Mouse (Mus musculus) spleen, embryonic (tissue): ENCODE data around the gene Gkap1.

Experiments used
- CTCF ChIA-PET: fragments of 350-600 bp; sonication (Branson Sonifier 250); formaldehyde crosslinking; loops from one replicate; lab custom pipeline; 2022; lab: Charles Lee

Gene Gkap1

DNA sequence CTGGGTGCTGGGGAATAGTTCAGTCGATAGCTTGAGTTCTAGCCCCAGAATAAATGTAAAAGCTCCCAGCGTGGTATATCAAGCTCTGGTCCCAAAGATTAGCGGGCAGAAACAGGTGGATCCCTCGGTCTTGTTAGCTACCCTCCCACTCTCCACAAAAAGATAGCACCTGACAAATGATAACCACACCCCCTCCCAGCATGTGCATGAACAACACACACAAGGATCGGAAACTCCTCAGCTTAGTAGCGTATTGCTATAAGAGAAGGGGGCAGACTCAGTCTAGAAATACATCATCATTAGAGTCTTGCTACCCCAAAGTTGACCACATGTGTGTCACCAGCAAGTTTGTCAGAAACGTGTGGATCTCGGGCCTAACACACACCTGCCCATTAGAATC, at the start of gene Gkap1:
Gene Gkap1, minus strand, starts transcription at position 101 of the 400 bp plus-strand sequence.
- CTCF ChIA-PET, result interaction anchor here (0.6 kb wide), 1 partner anchor 1491 kb away, joined by 3 read pairs; no protein-coding TSS in a partner anchor

DNA sequence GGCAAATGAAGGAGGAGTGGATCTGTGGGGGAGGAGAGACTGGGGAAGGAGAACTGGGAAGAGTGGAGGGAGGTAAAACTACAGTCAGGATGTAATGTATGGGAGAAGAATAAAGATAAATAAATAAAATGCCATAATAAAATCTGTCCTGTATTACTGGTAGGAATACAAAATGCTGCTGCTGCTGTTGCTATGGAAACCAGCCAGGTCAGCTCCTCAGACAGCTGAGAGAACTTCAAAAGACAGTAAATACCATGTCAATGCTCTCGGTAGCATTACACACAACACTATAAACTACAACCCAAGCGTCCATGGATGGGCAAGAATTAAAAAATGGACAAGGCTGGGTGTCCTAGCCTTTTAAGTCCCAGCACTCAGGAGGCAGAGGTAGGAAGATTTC, 42.3 kb upstream of the Gkap1 start:
- CTCF ChIA-PET, result no interaction called here

DNA sequence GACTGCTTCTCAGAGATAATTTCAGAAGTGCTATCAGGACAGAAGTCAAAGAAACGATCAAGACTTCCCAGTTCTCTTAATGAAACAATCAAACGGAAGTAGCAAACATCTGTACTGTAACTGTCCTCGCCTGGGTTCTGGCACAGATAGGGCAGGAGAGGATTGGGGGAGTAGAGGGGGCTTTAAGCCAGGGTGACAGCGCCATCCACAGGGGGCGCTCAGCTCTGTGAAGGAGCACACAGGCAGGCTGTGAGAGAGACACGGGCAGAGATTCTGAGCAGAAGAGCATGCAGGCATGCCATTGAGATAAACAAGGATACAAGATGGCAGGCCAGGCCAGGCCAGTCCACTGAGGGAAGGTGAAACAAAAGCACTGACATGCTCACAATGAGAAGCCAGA, 39.5 kb upstream of the Gkap1 start:
- CTCF ChIA-PET, result no interaction called here

DNA sequence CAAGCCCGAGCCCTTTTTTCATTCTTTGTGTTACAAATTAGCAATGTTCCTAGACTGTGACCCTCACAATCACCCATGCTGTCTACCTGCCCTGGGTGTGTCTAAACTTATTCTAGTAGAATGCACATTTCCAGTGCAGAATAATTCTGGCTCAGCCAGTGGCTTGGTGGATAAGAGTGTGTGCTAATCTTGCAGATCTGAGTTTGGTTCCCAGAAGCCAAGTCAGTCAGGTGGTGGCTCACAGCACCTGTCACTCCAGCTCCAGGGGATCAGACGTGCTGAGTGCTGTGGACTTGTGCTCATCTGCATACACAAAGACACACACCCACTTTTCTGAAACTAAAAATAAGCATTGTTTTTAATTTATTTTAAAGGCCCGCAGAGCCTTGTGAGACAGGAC, 38.3 kb upstream of the Gkap1 start:
- CTCF ChIA-PET, result no interaction called here

DNA sequence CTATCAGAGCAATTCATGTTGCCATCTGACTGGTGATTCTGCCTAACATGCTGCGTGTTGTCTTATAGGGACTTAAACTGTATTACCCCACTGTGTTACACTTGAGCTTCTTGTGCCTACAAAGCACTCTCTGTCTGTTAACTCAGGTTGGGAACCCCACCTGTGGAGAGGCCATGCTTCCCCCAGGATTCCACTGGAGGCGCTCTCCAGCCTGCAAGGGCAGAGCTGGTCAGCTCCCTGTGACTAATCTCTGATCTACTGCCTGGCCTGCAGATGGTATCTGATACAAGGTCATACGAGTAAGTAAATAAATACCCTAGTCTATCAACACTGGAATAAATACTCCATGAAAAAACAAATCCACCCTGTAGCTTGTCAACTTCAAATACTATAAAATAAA, 35.9 kb upstream of the Gkap1 start:
- CTCF ChIA-PET, result no interaction called here

DNA sequence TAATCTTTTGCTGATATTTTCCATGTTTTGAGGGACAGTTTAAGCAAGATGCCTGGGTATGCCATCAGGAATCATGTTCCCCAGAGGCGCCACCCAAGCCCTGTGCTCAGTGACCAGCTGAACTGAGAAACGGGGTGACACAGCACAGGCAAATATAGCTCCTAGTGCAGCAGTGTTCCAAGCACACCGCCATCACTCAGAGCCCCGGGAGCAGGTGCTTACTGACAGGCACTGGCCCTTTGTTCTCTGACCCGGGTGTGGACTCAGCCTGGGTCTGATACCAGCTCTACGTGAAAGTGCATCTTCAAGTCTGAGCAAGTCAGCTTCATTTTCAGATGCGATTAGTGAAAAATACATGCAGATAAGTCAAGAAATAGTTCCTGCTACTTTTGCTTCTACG, 34.0 kb upstream of the Gkap1 start:
- CTCF ChIA-PET, result interaction anchor here (0.7 kb wide), 1 partner anchor 261 kb away, joined by 3 read pairs; no protein-coding TSS in a partner anchor

DNA sequence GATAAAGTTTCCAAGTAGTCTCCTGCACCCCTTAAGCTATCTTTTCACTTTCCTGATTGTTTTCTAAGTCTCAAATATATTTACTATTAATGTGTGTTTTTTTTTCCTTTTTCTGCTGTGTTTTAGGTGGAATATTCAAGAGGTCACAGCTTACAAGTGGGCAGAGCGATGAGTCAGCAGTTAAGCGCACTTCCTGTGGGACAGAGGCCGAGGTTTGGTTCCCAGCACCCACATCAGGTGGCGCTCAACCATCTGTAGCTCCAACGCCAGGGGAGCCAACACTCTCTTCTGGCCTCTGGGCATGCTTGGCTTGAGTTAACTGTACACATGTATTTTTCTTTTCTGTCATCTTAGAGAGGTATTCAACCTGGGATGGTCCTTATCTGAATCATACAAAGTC, 32.0 kb upstream of the Gkap1 start:
- CTCF ChIA-PET, result no interaction called here

DNA sequence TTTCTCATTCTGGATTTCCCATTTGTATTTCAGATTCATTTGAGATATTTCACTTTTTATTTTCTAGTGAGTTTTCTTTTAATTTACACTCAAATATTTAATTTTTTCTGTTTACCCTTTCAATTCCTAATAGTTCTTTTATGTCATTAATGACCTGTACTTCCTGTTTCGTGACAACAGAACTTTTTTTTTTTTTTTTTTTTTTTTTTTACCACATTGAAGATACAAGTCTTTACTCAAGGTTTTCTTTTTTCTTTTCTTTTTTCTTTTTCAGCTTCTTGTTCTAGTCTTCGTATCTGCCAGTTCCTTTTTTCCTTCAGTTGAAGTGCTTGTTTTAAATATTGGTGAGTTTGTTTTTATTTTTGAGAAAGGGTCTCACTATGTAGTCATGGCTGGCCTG, 29.7 kb upstream of the Gkap1 start:
- CTCF ChIA-PET, result interaction anchor here (0.6 kb wide), 2 partner anchors 83 to 242 kb away, joined by 4 to 6 read pairs; no protein-coding TSS in a partner anchor

DNA sequence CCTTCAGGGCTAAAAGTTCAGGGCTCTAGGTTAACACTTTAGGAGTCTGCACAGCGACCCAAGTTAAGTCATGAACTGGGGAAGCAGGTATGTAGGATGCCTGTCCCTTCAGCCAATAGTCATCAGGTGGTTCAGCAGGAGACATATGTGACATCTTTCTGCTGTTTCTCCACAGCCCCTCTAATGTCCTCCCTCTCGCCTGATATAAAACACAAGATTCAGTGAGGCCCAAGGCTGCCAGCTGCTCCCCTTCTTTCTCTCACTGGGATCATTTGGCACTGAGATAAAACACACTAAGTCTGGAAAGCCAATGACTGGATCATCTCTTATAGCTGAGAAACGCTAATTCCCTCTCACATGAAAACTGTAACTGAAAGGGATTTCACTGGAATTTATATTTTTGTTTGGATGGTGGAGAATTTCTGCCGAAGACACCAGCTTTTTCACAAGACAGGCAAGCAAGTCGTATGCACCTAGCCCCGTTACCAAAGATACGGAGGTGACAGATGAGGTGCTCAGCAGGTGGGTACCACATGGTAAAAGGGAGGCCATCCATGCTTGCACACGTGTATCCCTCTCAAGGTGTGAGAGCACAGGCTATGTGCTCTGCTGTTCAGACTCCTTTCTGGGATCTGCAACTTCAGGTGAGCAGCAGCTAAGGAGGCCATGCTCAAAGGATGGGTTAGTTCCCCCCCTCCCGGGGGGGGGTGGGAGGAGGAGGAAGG, 27.1 kb upstream of the Gkap1 start:
- CTCF ChIA-PET, result no interaction called here

DNA sequence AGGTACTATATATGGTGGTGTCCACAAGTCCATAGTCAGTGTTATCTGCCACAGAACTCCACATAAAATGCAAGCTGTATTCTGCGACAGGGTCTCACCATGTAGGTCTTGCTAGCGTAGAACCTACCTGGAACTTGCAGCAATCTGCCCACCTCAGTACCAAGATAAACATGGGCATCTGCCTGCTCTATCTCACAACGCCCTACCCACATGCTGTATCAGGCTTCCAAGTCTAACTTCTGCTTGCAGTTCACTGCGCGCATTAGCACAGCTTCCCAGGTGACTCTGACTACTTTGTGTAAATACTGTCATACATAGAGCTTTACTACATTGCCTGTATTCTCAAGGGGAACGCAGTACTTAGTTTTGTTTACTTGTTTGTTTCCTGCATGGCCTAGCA, 26.5 kb upstream of the Gkap1 start:
- CTCF ChIA-PET, result no interaction called here

DNA sequence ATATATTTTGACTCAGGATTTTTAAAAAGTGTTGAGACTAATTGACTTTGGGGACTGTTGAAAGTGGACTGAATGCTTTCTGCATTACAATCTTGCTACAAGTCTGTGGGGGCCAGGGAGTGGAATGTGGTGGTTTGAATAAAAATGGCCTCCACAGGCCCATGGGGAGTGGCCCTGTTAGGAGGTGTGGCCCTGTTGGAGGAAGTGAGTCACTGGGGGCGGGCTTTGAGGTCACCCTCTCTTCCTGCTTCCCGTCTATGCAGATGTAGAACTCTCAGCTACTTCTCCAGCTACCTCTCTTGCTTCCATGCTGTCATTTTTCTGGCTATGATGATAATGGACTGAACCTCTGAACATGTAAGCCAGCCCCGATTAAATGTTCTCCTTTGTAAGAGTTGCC, 23.3 kb upstream of the Gkap1 start:
- CTCF ChIA-PET, result interaction anchor here (0.7 kb wide), 1 partner anchor 241 kb away, joined by 4 read pairs; no protein-coding TSS in a partner anchor

DNA sequence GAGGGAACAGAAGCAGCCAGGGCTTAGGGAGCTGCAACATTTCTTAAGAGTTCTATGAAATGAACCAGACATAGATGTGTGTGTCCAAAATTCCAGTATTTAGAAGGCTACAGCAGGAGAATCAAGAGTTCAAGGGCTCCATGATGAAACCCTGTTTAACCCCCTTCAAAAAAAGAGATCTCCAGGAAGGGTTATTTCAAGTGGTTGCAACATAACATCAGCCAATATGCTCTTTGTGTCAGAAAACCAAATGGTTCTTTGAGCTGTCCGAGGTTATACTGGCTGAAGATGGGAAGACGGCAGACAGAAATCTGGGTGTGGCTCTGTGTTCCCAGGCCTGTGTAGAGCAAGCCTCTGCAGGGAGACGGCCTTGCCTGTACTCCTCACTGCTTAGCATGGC, 20.1 kb upstream of the Gkap1 start:
- CTCF ChIA-PET, result no interaction called here

DNA sequence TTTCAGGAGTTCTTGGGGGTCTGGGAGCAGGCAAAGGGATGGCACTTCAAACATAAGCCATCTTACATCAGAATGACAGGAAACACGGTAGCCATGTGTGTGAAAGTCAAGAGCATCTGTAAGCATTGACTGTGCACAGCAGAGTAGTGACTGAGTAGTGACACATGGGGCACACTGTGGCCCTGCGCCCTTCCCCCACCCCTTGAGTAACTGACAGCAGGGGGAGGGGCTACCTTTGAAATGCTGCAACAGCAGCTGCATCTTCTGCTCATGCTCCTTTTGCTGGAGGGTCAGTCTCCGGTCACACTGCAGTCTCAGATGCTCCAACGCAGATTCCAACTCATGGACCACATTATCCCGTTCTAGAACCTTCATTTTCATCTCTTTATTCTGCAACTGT, 17.3 kb upstream of the Gkap1 start:
- CTCF ChIA-PET, result no interaction called here

DNA sequence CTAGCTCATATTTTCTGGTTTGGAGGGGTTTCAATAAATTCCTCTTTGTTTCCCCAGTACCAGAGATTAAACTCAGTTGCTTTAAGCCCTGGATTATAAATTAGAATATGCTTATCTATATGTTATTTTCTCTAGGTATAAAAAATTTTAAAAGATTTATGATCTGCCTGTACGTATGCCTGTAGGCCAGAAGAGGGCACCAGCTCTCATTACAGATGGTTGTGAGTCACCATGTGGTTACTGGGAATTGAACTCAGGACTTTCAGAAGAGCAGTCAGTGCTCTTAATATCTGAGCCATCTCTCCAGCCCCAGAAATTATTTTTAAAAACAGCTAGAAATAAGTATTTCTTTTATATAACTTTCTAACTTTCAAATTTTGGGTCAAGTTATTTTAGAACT, 13.8 kb upstream of the Gkap1 start:
- CTCF ChIA-PET, result interaction anchor here (1.4 kb wide), 1 partner anchor 255 kb away, joined by 4 read pairs; no protein-coding TSS in a partner anchor

DNA sequence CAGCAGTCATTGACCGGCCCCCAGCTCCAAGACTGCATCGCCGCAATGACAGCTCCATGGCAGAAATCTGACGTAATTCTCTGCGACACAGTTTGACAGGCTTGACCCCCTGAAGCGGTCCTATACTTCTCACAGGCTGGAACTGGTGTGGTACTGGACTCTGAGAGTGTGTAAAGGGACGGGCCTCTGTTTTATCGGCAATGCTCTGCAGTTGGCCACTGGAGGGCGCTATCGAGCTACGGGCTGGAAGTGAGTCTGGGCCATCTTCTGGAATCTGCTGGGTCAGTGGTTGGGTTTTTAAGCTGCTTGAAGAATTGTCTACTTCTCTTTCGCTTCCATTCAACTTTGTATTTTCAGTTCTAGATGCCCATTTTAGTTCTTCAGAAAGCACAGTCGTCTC, 12.3 kb upstream of the Gkap1 start:
- CTCF ChIA-PET, result interaction anchor here (0.6 to 1.4 kb wide), 3 partner anchors 255 to 309 kb away, joined by 3 to 4 read pairs (median 3); no protein-coding TSS in a partner anchor

DNA sequence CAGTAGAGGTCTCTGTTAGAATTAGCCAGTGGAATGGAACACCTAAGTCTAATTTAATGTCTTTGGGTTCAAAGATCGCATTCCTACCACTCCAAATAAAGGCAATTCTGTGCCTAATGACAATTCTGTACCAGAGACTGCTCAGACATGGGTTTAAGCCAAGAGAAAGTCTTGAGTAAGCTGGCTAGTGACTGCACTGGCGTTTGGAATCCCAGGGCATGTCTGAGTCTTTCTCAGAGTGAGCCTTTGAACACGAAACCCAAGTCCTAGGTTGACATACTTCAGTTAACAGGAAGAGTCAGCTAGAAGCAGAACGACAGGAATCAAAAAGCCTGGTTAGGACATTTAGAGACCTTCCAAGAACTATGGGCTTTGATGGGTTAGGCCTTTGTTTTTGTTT, 8.0 kb upstream of the Gkap1 start:
- CTCF ChIA-PET, result no interaction called here

DNA sequence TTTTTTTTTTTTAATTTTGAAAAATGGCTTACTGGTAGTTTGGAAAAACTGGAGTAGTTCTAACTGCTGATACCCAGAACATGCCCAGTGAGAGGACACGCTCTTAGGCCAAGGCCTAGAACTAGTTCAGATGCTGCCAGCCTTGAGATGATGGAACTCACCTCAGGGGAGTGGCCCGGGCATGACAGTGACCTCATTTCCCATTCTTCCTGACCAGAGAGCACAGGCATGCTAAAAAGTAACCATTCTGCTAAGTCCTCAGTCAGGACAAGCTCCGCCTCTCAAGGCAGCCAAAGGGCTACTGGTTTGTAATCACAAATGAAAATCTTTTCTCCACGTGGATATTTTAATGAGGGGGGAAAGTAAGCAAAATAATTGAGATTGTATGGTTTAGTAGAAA, 6.4 kb upstream of the Gkap1 start:
- CTCF ChIA-PET, result no interaction called here

DNA sequence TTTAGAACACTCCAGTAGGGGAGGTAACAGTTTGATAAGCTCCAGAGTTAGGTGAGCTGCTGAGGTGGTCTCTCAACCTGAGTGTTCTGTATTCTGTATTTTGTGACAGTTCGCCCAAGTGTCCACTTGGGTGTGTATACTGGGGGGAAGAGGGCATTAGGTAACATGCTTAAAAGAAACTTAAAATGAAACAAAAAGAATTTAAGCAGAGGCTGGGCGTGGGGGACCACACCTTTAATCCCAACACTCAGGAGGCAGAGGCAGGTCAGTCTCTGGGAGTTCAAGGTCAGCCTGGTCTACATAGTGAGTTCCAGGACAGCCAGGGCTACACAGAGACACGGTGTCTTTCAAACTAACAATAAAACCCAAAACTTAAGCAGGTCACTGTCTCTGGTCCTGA, 5.0 kb upstream of the Gkap1 start:
- CTCF ChIA-PET, result no interaction called here

DNA sequence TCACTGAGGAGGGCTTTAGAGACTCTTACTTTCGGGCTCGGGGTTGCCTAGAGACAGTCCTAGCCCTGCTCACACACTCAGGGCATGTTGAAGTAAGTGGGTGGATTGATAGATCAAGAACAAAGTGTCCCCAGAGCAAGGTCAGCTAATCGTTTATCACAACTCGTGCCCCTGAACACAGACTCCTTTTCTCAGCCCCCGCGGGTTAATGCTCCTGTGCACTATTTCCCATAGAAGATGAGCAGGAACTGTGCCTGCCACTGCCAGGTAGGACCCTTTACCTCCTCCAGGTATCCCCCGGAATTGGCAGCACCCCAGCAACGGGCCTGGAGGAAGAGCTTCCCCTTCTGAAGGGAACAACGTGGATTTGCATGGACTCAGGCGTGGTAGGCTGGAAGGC, 757 bp upstream of the Gkap1 start:
- CTCF ChIA-PET, result no interaction called here

DNA sequence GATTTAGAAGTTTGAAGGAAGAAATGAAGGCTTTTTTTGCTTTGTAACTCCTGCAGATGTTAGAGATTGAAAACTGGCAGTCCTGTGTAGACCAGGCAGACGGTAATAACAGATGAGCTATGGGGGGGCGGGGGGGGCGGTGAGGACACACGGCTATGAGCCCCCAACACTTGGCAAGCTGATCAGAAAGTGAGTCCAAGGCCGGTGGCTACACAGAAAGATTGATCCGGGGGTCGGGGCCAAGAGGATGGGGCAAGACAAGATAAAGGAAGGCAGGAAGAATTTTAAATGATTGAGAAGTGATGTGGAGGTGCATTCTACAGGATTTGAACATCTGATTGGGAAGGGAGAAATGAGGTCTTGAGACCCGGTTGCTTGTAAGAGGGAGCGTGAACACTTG, 423 bp downstream of the Gkap1 start:
- CTCF ChIA-PET, result interaction anchor here (0.6 kb wide), 1 partner anchor 1491 kb away, joined by 3 read pairs; no protein-coding TSS in a partner anchor

DNA sequence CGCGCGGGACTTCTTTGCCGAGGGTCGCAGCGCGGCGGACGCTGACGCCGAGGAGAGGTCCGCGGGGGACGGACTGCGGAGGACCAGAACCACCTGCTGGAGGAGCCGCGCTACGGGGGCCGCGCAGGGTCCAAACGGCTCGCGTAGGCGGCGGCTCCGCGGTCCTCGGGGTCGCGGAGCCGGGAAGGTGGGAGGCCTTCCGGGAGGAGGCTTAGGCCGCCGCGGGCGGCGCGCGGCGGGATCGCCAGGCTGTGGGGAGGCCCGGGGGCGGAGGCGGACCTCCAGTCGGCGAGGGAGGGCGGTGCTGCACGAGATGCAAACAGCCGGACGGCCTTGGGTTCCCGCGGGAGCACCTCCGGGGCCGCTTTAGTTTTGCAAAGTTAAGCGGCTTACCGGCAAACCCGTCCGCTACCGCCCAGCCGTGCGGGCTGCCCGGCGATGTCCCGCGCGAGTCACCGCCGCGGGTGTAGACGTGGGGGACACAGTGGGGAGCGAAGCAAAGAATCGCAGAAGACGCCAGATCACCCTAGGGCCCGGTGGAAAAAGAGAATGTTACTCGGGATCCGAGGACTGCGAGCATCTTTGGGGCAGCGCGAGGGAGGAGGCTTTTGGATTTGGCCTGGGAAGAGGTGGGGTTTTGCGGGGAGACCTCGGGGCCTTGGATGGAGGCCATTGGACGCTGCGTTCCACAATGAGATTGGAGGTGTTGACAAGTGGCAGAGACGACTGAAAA, 1.1 kb downstream of the Gkap1 start:
- CTCF ChIA-PET, result interaction anchor here (0.5 kb wide), 1 partner anchor 20 kb away, joined by 5 read pairs; no protein-coding TSS in a partner anchor

DNA sequence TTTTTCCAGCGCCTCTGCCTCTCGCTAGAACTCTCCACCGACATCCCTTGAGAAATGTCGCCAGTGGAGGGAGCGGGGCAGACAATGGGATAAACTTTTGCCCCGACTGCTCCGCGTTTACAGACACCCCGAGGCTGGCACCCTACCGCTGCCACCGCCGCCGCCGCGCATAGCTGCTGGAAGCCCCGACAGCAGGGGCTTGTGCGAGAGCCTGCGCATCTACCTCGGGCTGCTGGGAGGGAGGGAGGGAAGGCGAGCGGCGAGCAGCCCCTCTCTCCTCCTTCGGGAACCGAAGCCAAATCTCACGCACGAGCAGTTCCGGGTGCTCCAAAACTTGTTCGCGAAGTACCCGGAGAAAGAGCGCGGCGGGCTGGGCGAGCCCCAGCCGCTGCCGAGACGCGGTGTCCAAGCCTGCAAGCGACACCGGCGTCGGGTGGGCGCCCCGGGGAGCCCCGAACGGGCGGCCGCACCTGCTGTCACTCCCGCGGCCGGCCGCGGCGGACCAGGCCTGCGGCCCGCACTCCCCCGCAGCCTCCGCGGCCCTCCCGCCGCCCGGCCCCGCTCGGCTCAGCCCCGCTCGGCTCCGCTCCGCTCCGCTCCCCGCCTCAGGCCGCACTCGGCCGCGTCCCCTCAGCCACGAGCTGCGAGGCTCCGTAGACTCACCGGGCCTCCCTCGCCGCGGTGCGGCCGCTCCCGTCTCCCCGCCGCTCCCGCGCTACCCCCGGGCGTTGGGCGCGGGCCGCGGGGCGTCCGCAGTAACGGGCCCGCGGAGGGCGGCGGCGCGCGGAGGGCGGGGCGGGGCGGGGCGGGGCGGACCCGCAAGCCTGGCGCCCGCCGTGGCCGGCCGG, 1.9 kb downstream of the Gkap1 start:
- CTCF ChIA-PET, result interaction anchor here (0.5 to 0.6 kb wide), 2 partner anchors 19 to 48 kb away, joined by 5 read pairs; no protein-coding TSS in a partner anchor
